Mouse (Mus musculus): Measurements from ENCODE around the gene Srsf10. TPM values are rescaled to one million over a fixed set of nuclear protein-coding genes. Genes with fewer than 3 reads are reported as not detected.

Srsf10 gene
- polyA plus RNA-seq, 1 experiment: 37.2 TPM

DNA sequence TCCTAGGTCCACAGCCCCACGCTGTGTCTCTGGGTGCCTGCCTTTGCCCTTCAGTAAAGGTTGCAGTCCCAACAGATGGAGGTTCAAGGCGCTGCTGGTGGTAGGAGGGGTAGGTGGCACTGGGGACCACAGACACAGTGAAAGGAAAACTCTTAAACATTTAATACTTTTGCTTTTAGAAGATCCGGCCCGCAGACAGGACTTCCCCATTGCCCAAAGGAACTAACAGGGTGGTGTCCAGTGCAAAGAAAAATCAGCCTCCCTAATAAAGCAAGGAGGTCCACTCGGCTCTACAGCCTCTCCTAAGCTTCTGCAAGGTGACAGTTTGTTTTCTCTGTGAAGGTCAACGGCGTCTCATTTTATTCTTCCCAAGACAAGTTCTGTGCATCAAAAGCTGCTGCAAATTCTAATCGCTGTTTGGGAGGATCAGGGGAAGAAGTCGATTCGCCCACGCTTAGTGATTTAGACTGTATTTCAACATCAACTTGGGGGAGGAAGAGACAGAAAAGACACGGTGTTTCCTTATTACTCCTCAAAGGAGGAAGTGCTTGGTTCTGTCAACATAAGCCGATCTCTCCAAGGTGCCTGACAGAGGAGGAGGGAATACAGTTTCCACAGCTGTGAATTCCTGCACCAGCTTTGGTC lies 63.2 kb downstream of the Srsf10 start:
- H3K79me2 ChIP-seq (ENCODE audit: control insufficient read depth, insufficient read depth): no peaks in the 10 kb centered on the region
- no peak overlapping the region for H3ac ChIP-seq (ENCODE audit: control insufficient read depth, insufficient read length, low read depth)
- peaks cover 4% of the 10 kb centered on the region for H3K36me3 ChIP-seq (ENCODE audit: control insufficient read depth, insufficient read depth)
- no peaks in the 10 kb centered on the region for H3K79me3 ChIP-seq (ENCODE audit: low read depth)
- H3K4me3 ChIP-seq (ENCODE audit: insufficient read depth, poor library complexity, severe bottlenecking): no peak overlapping the region
- H3K27me3 ChIP-seq (ENCODE audit: control insufficient read depth, insufficient read depth, insufficient read length): peaks cover 17% of the 10 kb centered on the region
- TF ChIP-seq MYOG (IDR thresholded peaks at IDR 0.05; ENCODE audit: control insufficient read depth, extremely low read depth, insufficient read length) (no peak), CEBPB (IDR thresholded peaks at IDR 0.05; ENCODE audit: low read depth) (no peak), MYOD1 (IDR thresholded peaks at IDR 0.05; ENCODE audit: control insufficient read depth, insufficient read length, low read depth) (no peak), FOSL1 (IDR thresholded peaks at IDR 0.05; ENCODE audit: insufficient read depth, low read length, poor library complexity, severe bottlenecking) (no peak), MAX (IDR thresholded peaks at IDR 0.05) (no peak), CTCF (IDR thresholded peaks at IDR 0.05; ENCODE audit: control insufficient read depth, insufficient read depth, insufficient read length) (no peak), USF1 (IDR thresholded peaks at IDR 0.05; ENCODE audit: low read depth) (no peak)

DNA sequence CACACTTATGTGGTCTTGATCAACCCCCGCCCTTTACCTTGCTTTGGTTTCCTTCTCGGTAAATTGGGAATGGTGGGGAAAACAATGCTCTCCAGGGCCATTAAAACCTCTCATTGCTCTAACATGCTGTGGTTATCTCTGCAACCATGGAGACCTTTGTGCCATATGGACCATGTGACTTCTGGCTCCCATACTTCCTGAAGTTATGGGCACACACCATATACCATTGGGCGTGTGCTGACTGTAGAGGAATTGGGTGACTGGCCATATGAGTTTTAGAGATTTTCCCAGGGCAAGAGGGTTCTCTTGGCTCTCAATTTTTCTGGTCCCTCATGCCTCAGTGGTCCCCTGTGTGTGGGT lies 63.7 kb downstream of the Srsf10 start:
- H3ac ChIP-seq (ENCODE audit: control insufficient read depth, insufficient read length, low read depth): no peak overlapping the region
- H3K79me3 ChIP-seq (ENCODE audit: low read depth): no peaks in the 10 kb centered on the region
- H3K27me3 ChIP-seq (ENCODE audit: control insufficient read depth, insufficient read depth, insufficient read length): peaks cover 17% of the 10 kb centered on the region
- TF ChIP-seq FOSL1 (IDR thresholded peaks at IDR 0.05; ENCODE audit: insufficient read depth, low read length, poor library complexity, severe bottlenecking) (no peak), CEBPB (IDR thresholded peaks at IDR 0.05; ENCODE audit: low read depth) (no peak), USF1 (IDR thresholded peaks at IDR 0.05; ENCODE audit: low read depth) (no peak), MAX (IDR thresholded peaks at IDR 0.05) (no peak), MYOG (IDR thresholded peaks at IDR 0.05; ENCODE audit: control insufficient read depth, extremely low read depth, insufficient read length) (no peak), CTCF (IDR thresholded peaks at IDR 0.05; ENCODE audit: control insufficient read depth, insufficient read depth, insufficient read length) (no peak), MYOD1 (IDR thresholded peaks at IDR 0.05; ENCODE audit: control insufficient read depth, insufficient read length, low read depth) (no peak)
- H3K79me2 ChIP-seq (ENCODE audit: control insufficient read depth, insufficient read depth): no peaks in the 10 kb centered on the region
- H3K4me3 ChIP-seq (ENCODE audit: insufficient read depth, poor library complexity, severe bottlenecking): no peak overlapping the region
- H3K36me3 ChIP-seq (ENCODE audit: control insufficient read depth, insufficient read depth): peaks cover 4% of the 10 kb centered on the region

Other genes starting within 250 kb of the Srsf10 start
- not detected for gene Ifnlr1, start 169.5 kb upstream of the Srsf10 start, polyA plus RNA-seq (2012; fragmentation: generic; extraction: Trizol)
- gene Il22ra1, start 127.6 kb upstream of the Srsf10 start, polyA plus RNA-seq (2012; fragmentation: generic; extraction: Trizol): 0.04 TPM
- gene Myom3, start 96.0 kb upstream of the Srsf10 start, polyA plus RNA-seq (2012; fragmentation: generic; extraction: Trizol): 0.40 TPM
- gene Pnrc2, start 18.1 kb downstream of the Srsf10 start, polyA plus RNA-seq (2012; fragmentation: generic; extraction: Trizol): 21.7 TPM
- gene Cnr2, start 39.6 kb downstream of the Srsf10 start, polyA plus RNA-seq (2012; fragmentation: generic; extraction: Trizol): not detected
- 26.8 TPM for gene Fuca1, start 65.0 kb downstream of the Srsf10 start, polyA plus RNA-seq (2012; fragmentation: generic; extraction: Trizol)
- gene Hmgcl, start 90.7 kb downstream of the Srsf10 start, polyA plus RNA-seq (2012; fragmentation: generic; extraction: Trizol): 24.3 TPM
- gene Gale, start 108.0 kb downstream of the Srsf10 start, polyA plus RNA-seq (2012; fragmentation: generic; extraction: Trizol): 50.7 TPM
- 70.1 TPM for gene Lypla2, start 116.9 kb downstream of the Srsf10 start, polyA plus RNA-seq (2012; fragmentation: generic; extraction: Trizol)
- gene Pithd1, start 131.5 kb downstream of the Srsf10 start, polyA plus RNA-seq (2012; fragmentation: generic; extraction: Trizol): 45.1 TPM
- 18.4 TPM for gene Eloa, start 166.0 kb downstream of the Srsf10 start, polyA plus RNA-seq (2012; fragmentation: generic; extraction: Trizol)
- 2,415 TPM for gene Rpl11, start 197.7 kb downstream of the Srsf10 start, polyA plus RNA-seq (2012; fragmentation: generic; extraction: Trizol)

Measured in C2C12 (cell line).